Mouse (Mus musculus) myocyte (in vitro differentiated cells): ENCODE measurements around the gene Tmem95. TPM values are rescaled to one million over a fixed set of nuclear protein-coding genes. Genes with fewer than 3 reads are reported as not detected.
A peak's percentile ranks its signal among the peaks of the same experiment; 100 is the strongest.

Experiments used
- H3K27me3 ChIP-seq: one replicate; pipeline ENCODE4 v1.6.1; 2011; ENCODE audit not compliant: control insufficient read depth, insufficient read depth, insufficient read length
- H3K36me3 ChIP-seq: one replicate; pipeline ENCODE4 v1.6.1; 2011; ENCODE audit not compliant: control insufficient read depth, insufficient read depth
- H3K4me2 ChIP-seq: one replicate; pipeline ENCODE4 v1.6.1; 2011; ENCODE audit warnings: low read depth, control low read depth
- H3K4me3 ChIP-seq: one replicate; pipeline ENCODE4 v1.5.1; 2011; ENCODE audit warnings: mild to moderate bottlenecking, control low read depth, moderate library complexity
- H3K79me2 ChIP-seq: one replicate; pipeline ENCODE4 v1.6.1; 2011; ENCODE audit not compliant: control insufficient read depth, insufficient read depth
- H3ac ChIP-seq: one replicate; pipeline ENCODE4 v1.6.1; 2011; ENCODE audit not compliant: control insufficient read depth, insufficient read length
- CEBPB ChIP-seq: IDR thresholded peaks from 2 replicates; pipeline ENCODE4 v1.6.1; 2011; ENCODE audit warnings: mild to moderate bottlenecking, moderate library complexity; ENCODE audit not compliant: poor library complexity, insufficient read depth, severe bottlenecking
- E2F4 ChIP-seq: IDR thresholded peaks from one replicate; pipeline ENCODE4 v1.6.1; 2011; ENCODE audit warnings: mild to moderate bottlenecking, control low read depth, moderate library complexity; ENCODE audit not compliant: insufficient read depth
- MAX ChIP-seq: IDR thresholded peaks from one replicate; pipeline ENCODE4 v1.6.1; 2011; ENCODE audit warnings: low read depth, mild to moderate bottlenecking, control low read depth
- MYOD1 ChIP-seq, 3 experiments: IDR thresholded peaks; one replicate each; pipeline ENCODE4 v1.6.1; 2011; ENCODE audit warnings: control low read depth in 2 of 3, low read depth in 2 of 3, mild to moderate bottlenecking in 2 of 3, moderate library complexity in 1 of 3; ENCODE audit not compliant: insufficient read length in 2 of 3, control insufficient read depth in 1 of 3
- MYOG ChIP-seq, 3 experiments: IDR thresholded peaks; one replicate each; pipeline ENCODE4 v1.6.1; 2011; ENCODE audit warnings: control low read depth in 2 of 3, low read depth in 2 of 3, mild to moderate bottlenecking in 2 of 3; ENCODE audit not compliant: insufficient read length in 2 of 3, control insufficient read depth in 1 of 3, insufficient read depth in 1 of 3
- POLR2A ChIP-seq: IDR thresholded peaks from one replicate; pipeline ENCODE4 v1.6.1; 2011; ENCODE audit warnings: low read depth, mild to moderate bottlenecking, control low read depth, moderate library complexity; ENCODE audit not compliant: insufficient read length
- POLR2AphosphoS2 ChIP-seq: IDR thresholded peaks from one replicate; pipeline ENCODE4 v1.6.1; 2011; ENCODE audit warnings: low read depth, control low read depth; ENCODE audit not compliant: insufficient read length
- REST ChIP-seq: IDR thresholded peaks from one replicate; pipeline ENCODE4 v1.6.1; 2011; ENCODE audit warnings: mild to moderate bottlenecking, control low read depth, moderate library complexity; ENCODE audit not compliant: insufficient read depth, insufficient read length
- SRF ChIP-seq: IDR thresholded peaks from one replicate; pipeline ENCODE4 v1.6.1; 2011; ENCODE audit warnings: low read depth; ENCODE audit not compliant: control insufficient read depth, insufficient read length
- TCF12 ChIP-seq: IDR thresholded peaks from one replicate; pipeline ENCODE4 v1.6.1; 2011; ENCODE audit warnings: mild to moderate bottlenecking, control low read depth; ENCODE audit not compliant: poor library complexity, insufficient read depth, severe bottlenecking
- TCF3 ChIP-seq: IDR thresholded peaks from one replicate; pipeline ENCODE4 v1.6.1; 2011; ENCODE audit warnings: low read depth, control low read depth; ENCODE audit not compliant: insufficient read length
- USF1 ChIP-seq: IDR thresholded peaks from one replicate; pipeline ENCODE4 v1.6.1; 2011; ENCODE audit warnings: low read depth, mild to moderate bottlenecking, control low read depth, moderate library complexity
- polyA plus RNA-seq: library from polyadenylated mRNA; unstranded; fragments of >200 nt; fragmentation: generic; extraction: Trizol; gene quantifications from one replicate; pipeline ENCODE4 v1.2.1, GENCODE M21; 2012; ENCODE audit warnings: missing spikeins

Tmem95 gene
- polyA plus RNA-seq, 1 experiment = not detected

GRCm38 (mm10) chr11:69876186-69876585 lies 1.6 kb downstream of the Tmem95 start:
- peaks cover 28% of the 10 kb centered on the region for H3K79me2 ChIP-seq
- TF ChIP-seq SRF (no peak), POLR2AphosphoS2 (peak; percentile 21)

GRCm38 (mm10) chr11:69872451-69872850 lies 5.4 kb downstream of the Tmem95 start:
- no peak overlapping the region for H3K4me2 ChIP-seq
- H3K4me3 ChIP-seq = no peak overlapping the region
- H3K79me2 ChIP-seq = no peaks in the 10 kb centered on the region
- H3ac ChIP-seq = no peak overlapping the region
- H3K27me3 ChIP-seq = peaks cover 2% of the 10 kb centered on the region
- no peaks in the 10 kb centered on the region for H3K36me3 ChIP-seq
- no peak for TF ChIP-seq TCF12
- no peak for TF ChIP-seq MYOG (IDR thresholded peaks at IDR 0.05; ENCODE audit: control insufficient read depth in 1 of 3, insufficient read depth in 1 of 3, insufficient read length in 2 of 3, low read depth in 2 of 3)

More at GRCm38 (mm10) chr11:69876186-69876585, 1.6 kb downstream of the Tmem95 start:
- Histone ChIP-seq H3K27me3 (no peaks in the 10 kb centered on the region), H3K4me3 (no peak overlapping the region), H3ac (no peak overlapping the region), H3K36me3 (no peaks in the 10 kb centered on the region), H3K4me2 (no peak overlapping the region)

GRCm38 (mm10) chr11:69871822-69872221 lies 6.0 kb downstream of the Tmem95 start:
- Histone ChIP-seq H3K79me2 (no peaks in the 10 kb centered on the region), H3ac (no peak overlapping the region), H3K36me3 (no peaks in the 10 kb centered on the region), H3K27me3 (peaks cover 8% of the 10 kb centered on the region), H3K4me2 (no peak overlapping the region), H3K4me3 (no peak overlapping the region)
- TF ChIP-seq E2F4 (no peak), TCF3 (no peak), MYOG (IDR thresholded peaks at IDR 0.05; ENCODE audit: control insufficient read depth in 1 of 3, insufficient read depth in 1 of 3, insufficient read length in 2 of 3, low read depth in 2 of 3) (no peak), USF1 (no peak), CEBPB (no peak), POLR2AphosphoS2 (no peak), MAX (no peak), TCF12 (no peak), MYOD1 (IDR thresholded peaks at IDR 0.05; ENCODE audit: control insufficient read depth in 1 of 3, insufficient read length in 2 of 3, low read depth in 2 of 3) (no peak), SRF (no peak), POLR2A (no peak), REST (no peak)

- TF ChIP-seq TCF12 = no peak
- no peak for TF ChIP-seq REST
- no peak for TF ChIP-seq SRF
- TF ChIP-seq E2F4 = no peak
- TF ChIP-seq MAX = no peak
- no peak for TF ChIP-seq TCF3
- no peak for TF ChIP-seq USF1
- no peak for TF ChIP-seq POLR2A
- TF ChIP-seq MYOD1 (IDR thresholded peaks at IDR 0.05; ENCODE audit: control insufficient read depth in 1 of 3, insufficient read length in 2 of 3, low read depth in 2 of 3) = no peak
- no peak for TF ChIP-seq POLR2AphosphoS2
- TF ChIP-seq CEBPB = no peak
- no peak for TF ChIP-seq MYOG (IDR thresholded peaks at IDR 0.05; ENCODE audit: control insufficient read depth in 1 of 3, insufficient read depth in 1 of 3, insufficient read length in 2 of 3, low read depth in 2 of 3)
- no peak overlapping the region for H3ac ChIP-seq
- no peaks in the 10 kb centered on the region for H3K79me2 ChIP-seq
- H3K4me3 ChIP-seq = no peak overlapping the region
- H3K36me3 ChIP-seq = no peaks in the 10 kb centered on the region
- no peak overlapping the region for H3K4me2 ChIP-seq
- peaks cover 8% of the 10 kb centered on the region for H3K27me3 ChIP-seq
Measured at GRCm38 (mm10) chr11:69870289-69871069, 7.3 kb downstream of the Tmem95 start.

- peaks cover 16% of the 10 kb centered on the region for H3K27me3 ChIP-seq
- TF ChIP-seq TCF3 (no peak), USF1 (no peak), MYOD1 (IDR thresholded peaks at IDR 0.05; ENCODE audit: control insufficient read depth in 1 of 3, insufficient read length in 2 of 3, low read depth in 2 of 3) (no peak), E2F4 (no peak), POLR2AphosphoS2 (no peak), SRF (no peak), TCF12 (no peak), MYOG (IDR thresholded peaks at IDR 0.05; ENCODE audit: control insufficient read depth in 1 of 3, insufficient read depth in 1 of 3, insufficient read length in 2 of 3, low read depth in 2 of 3) (no peak), MAX (no peak), POLR2A (no peak), REST (no peak), CEBPB (no peak)
- H3K79me2 ChIP-seq = no peaks in the 10 kb centered on the region
- no peak overlapping the region for H3K4me3 ChIP-seq
- H3K36me3 ChIP-seq = no peaks in the 10 kb centered on the region
- no peak overlapping the region for H3K4me2 ChIP-seq
- no peak overlapping the region for H3ac ChIP-seq
Measured at GRCm38 (mm10) chr11:69867335-69867734, 10.5 kb downstream of the Tmem95 start.
